Mouse (Mus musculus): ENCODE results near the gene Mical2.

GRCm38 (mm10) chr7:112351541-112351940 lies 125.9 kb downstream of the Mical2 start:
- TF ChIP-seq POLR2A (IDR thresholded peaks at IDR 0.05; ENCODE audit: insufficient read depth, low read depth, low read length) (no peak), EP300 (IDR thresholded peaks at IDR 0.05; ENCODE audit: insufficient read depth, low read depth, low read length) (no peak), CTCF (IDR thresholded peaks at IDR 0.05) (no peak)
